Mouse (Mus musculus) neural tube, embryonic 12.5 days (tissue): ENCODE measurements around the gene Ehf. TPM values are rescaled to one million over a fixed set of nuclear protein-coding genes. Genes with fewer than 3 reads are reported as not detected.

Experiments
- ATAC-seq: fragments of 200-750 bp; cut with Nextera tagmentation; 2 replicates; pipeline ENCODE4 v1.8.0; 2017; ENCODE audit warnings: low read depth, mild to moderate bottlenecking, moderate TSS enrichment, moderate library complexity; ENCODE audit not compliant: low FRiP score
- H3K27ac ChIP-seq: fragments of 300-500 bp; sonication (generic); 2 replicates; pipeline ENCODE4 v1.5.1; 2016
- H3K27me3 ChIP-seq: fragments of 300-500 bp; sonication (generic); replicated peaks from 2 replicates; pipeline ENCODE4 v1.6.1; 2016; ENCODE audit warnings: mild to moderate bottlenecking
- H3K36me3 ChIP-seq: fragments of 300-500 bp; sonication (generic); 2 replicates; pipeline ENCODE4 v1.6.1; 2016; ENCODE audit warnings: mild to moderate bottlenecking
- H3K4me1 ChIP-seq: fragments of 300-500 bp; sonication (generic); 2 replicates; pipeline ENCODE4 v1.6.1; 2016
- H3K4me2 ChIP-seq: fragments of 300-500 bp; sonication (generic); replicated peaks from 2 replicates; pipeline ENCODE4 v1.6.1; 2016; ENCODE audit warnings: mild to moderate bottlenecking
- H3K4me3 ChIP-seq: fragments of 300-500 bp; sonication (generic); 2 replicates; pipeline ENCODE4 v1.5.1; 2016
- H3K9ac ChIP-seq: fragments of 300-500 bp; sonication (generic); 2 replicates; pipeline ENCODE4 v1.6.1; 2016; ENCODE audit warnings: mild to moderate bottlenecking
- H3K9me3 ChIP-seq: fragments of 300-500 bp; sonication (generic); 2 replicates; pipeline ENCODE4 v1.6.1; 2016; ENCODE audit warnings: mild to moderate bottlenecking
- WGBS: fragments of 180-500 bp; shearing (Covaris S2); methylation state at CpG from one replicate; pipeline ENCODE4 v1.1.7; 2016; 5-methylcytosine and 5-hydroxymethylcytosine counted together
- polyA plus RNA-seq: library from polyadenylated mRNA; unstranded; fragments of >200 nt; fragmentation: Nextera tagmentation; extraction: Ambion mirVana; gene quantifications from 2 replicates; pipeline ENCODE4 v1.2.1, GENCODE M21; 2016

The Ehf gene
- polyA plus RNA-seq, 1 experiment from 2014 or later: not detected

GRCm38 (mm10) chr2:103290705-103291269 is 12.3 kb downstream of the Ehf start:
- H3K4me1 ChIP-seq: no peaks in the 10 kb centered on the region
- ATAC-seq: no peak
- no peaks in the 10 kb centered on the region for H3K36me3 ChIP-seq
- 23% methylated on average over 2 of the region's 2 CpGs for WGBS
- no peak overlapping the region for H3K4me2 ChIP-seq
- H3K27ac ChIP-seq: no peak overlapping the region
- no peak overlapping the region for H3K4me3 ChIP-seq
- no peak overlapping the region for H3K9ac ChIP-seq
- H3K9me3 ChIP-seq: no peaks in the 10 kb centered on the region
- H3K27me3 ChIP-seq: no peaks in the 10 kb centered on the region

- Histone ChIP-seq H3K36me3 (no peaks in the 10 kb centered on the region), H3K27ac (no peak overlapping the region), H3K4me2 (no peak overlapping the region), H3K9ac (no peak overlapping the region), H3K9me3 (no peaks in the 10 kb centered on the region), H3K4me1 (no peaks in the 10 kb centered on the region), H3K4me3 (no peak overlapping the region), H3K27me3 (no peaks in the 10 kb centered on the region)
- 91% methylated on average over 3 of the region's 3 CpGs for WGBS
- ATAC-seq: no peak
These were observed 12.9 kb downstream of the Ehf start for GRCm38 (mm10) chr2:103290167-103290566.

GRCm38 (mm10) chr2:103289407-103289950 is 13.6 kb downstream of the Ehf start:
- Histone ChIP-seq H3K27ac (no peak overlapping the region), H3K9me3 (no peaks in the 10 kb centered on the region), H3K4me3 (no peak overlapping the region), H3K36me3 (no peaks in the 10 kb centered on the region), H3K27me3 (no peaks in the 10 kb centered on the region), H3K4me1 (no peaks in the 10 kb centered on the region), H3K4me2 (no peak overlapping the region), H3K9ac (no peak overlapping the region)
- 77% methylated on average over 7 of the region's 7 CpGs for WGBS
- no peak for ATAC-seq

GRCm38 (mm10) chr2:103287716-103288115 is 15.4 kb downstream of the Ehf start:
- Histone ChIP-seq H3K9ac (no peak overlapping the region), H3K4me2 (no peak overlapping the region), H3K4me3 (no peak overlapping the region), H3K27me3 (no peaks in the 10 kb centered on the region), H3K36me3 (no peaks in the 10 kb centered on the region), H3K27ac (no peak overlapping the region), H3K4me1 (no peaks in the 10 kb centered on the region), H3K9me3 (no peaks in the 10 kb centered on the region)
- no peak for ATAC-seq
- 72% methylated on average over 5 of the region's 5 CpGs for WGBS

- no peaks in the 10 kb centered on the region for H3K27me3 ChIP-seq
- no peak overlapping the region for H3K4me3 ChIP-seq
- no peaks in the 10 kb centered on the region for H3K4me1 ChIP-seq
- H3K4me2 ChIP-seq: no peak overlapping the region
- no peaks in the 10 kb centered on the region for H3K36me3 ChIP-seq
- no peak overlapping the region for H3K27ac ChIP-seq
- no peaks in the 10 kb centered on the region for H3K9me3 ChIP-seq
- H3K9ac ChIP-seq: no peak overlapping the region
- WGBS: 23% methylated on average over 2 of the region's 2 CpGs
- ATAC-seq: no peak
These were observed 17.5 kb downstream of the Ehf start for GRCm38 (mm10) chr2:103285561-103285960.

- H3K4me3 ChIP-seq: no peak overlapping the region
- H3K9ac ChIP-seq: no peak overlapping the region
- H3K27ac ChIP-seq: no peak overlapping the region
- no peaks in the 10 kb centered on the region for H3K4me1 ChIP-seq
- no peaks in the 10 kb centered on the region for H3K9me3 ChIP-seq
- ATAC-seq: no peak
- 86% methylated on average over 8 of the region's 8 CpGs for WGBS
- H3K4me2 ChIP-seq: no peak overlapping the region
- no peaks in the 10 kb centered on the region for H3K27me3 ChIP-seq
- no peaks in the 10 kb centered on the region for H3K36me3 ChIP-seq
These were observed 19.3 kb downstream of the Ehf start for GRCm38 (mm10) chr2:103283730-103284129.

GRCm38 (mm10) chr2:103282184-103282750 is 20.8 kb downstream of the Ehf start:
- no peaks in the 10 kb centered on the region for H3K9me3 ChIP-seq
- 72% methylated on average over 8 of the region's 8 CpGs for WGBS
- no peak overlapping the region for H3K9ac ChIP-seq
- H3K4me3 ChIP-seq: no peak overlapping the region
- H3K27ac ChIP-seq: no peak overlapping the region
- H3K4me1 ChIP-seq: no peaks in the 10 kb centered on the region
- no peaks in the 10 kb centered on the region for H3K36me3 ChIP-seq
- no peak for ATAC-seq
- H3K27me3 ChIP-seq: no peaks in the 10 kb centered on the region
- H3K4me2 ChIP-seq: no peak overlapping the region

- H3K36me3 ChIP-seq: no peaks in the 10 kb centered on the region
- H3K9me3 ChIP-seq: no peaks in the 10 kb centered on the region
- H3K4me1 ChIP-seq: no peaks in the 10 kb centered on the region
- ATAC-seq: no peak
- H3K4me3 ChIP-seq: no peak overlapping the region
- H3K27ac ChIP-seq: no peak overlapping the region
- H3K9ac ChIP-seq: no peak overlapping the region
- WGBS: 84% methylated on average over 1 of the region's 1 CpGs
- no peaks in the 10 kb centered on the region for H3K27me3 ChIP-seq
- no peak overlapping the region for H3K4me2 ChIP-seq
These were observed 23.2 kb downstream of the Ehf start for GRCm38 (mm10) chr2:103279927-103280326.

GRCm38 (mm10) chr2:103278476-103278875 is 24.6 kb downstream of the Ehf start:
- WGBS: 84% methylated on average over 1 of the region's 1 CpGs
- no peaks in the 10 kb centered on the region for H3K27me3 ChIP-seq
- H3K4me1 ChIP-seq: no peaks in the 10 kb centered on the region
- H3K4me2 ChIP-seq: no peak overlapping the region
- no peaks in the 10 kb centered on the region for H3K9me3 ChIP-seq
- H3K27ac ChIP-seq: no peak overlapping the region
- no peaks in the 10 kb centered on the region for H3K36me3 ChIP-seq
- H3K4me3 ChIP-seq: no peak overlapping the region
- H3K9ac ChIP-seq: no peak overlapping the region
- ATAC-seq: no peak

GRCm38 (mm10) chr2:103277794-103278193 is 25.3 kb downstream of the Ehf start:
- H3K4me1 ChIP-seq: no peaks in the 10 kb centered on the region
- H3K27me3 ChIP-seq: no peaks in the 10 kb centered on the region
- ATAC-seq: no peak
- no peak overlapping the region for H3K9ac ChIP-seq
- no peaks in the 10 kb centered on the region for H3K9me3 ChIP-seq
- H3K36me3 ChIP-seq: no peaks in the 10 kb centered on the region
- H3K27ac ChIP-seq: no peak overlapping the region
- H3K4me2 ChIP-seq: no peak overlapping the region
- 70% methylated on average over 1 of the region's 1 CpGs for WGBS
- no peak overlapping the region for H3K4me3 ChIP-seq

GRCm38 (mm10) chr2:103275316-103275960 is 27.6 kb downstream of the Ehf start:
- Histone ChIP-seq H3K4me1 (no peaks in the 10 kb centered on the region), H3K27ac (no peak overlapping the region), H3K36me3 (no peaks in the 10 kb centered on the region), H3K9ac (no peak overlapping the region), H3K4me2 (no peak overlapping the region), H3K4me3 (no peak overlapping the region), H3K27me3 (no peaks in the 10 kb centered on the region), H3K9me3 (no peaks in the 10 kb centered on the region)
- ATAC-seq: no peak
- 87% methylated on average over 6 of the region's 6 CpGs for WGBS

GRCm38 (mm10) chr2:103274803-103275202 is 28.3 kb downstream of the Ehf start:
- H3K9me3 ChIP-seq: no peaks in the 10 kb centered on the region
- no peak overlapping the region for H3K4me3 ChIP-seq
- no peaks in the 10 kb centered on the region for H3K36me3 ChIP-seq
- 97% methylated on average over 2 of the region's 2 CpGs for WGBS
- H3K9ac ChIP-seq: no peak overlapping the region
- no peaks in the 10 kb centered on the region for H3K27me3 ChIP-seq
- H3K4me1 ChIP-seq: no peaks in the 10 kb centered on the region
- no peak overlapping the region for H3K4me2 ChIP-seq
- no peak for ATAC-seq
- no peak overlapping the region for H3K27ac ChIP-seq

- 90% methylated on average over 1 of the region's 1 CpGs for WGBS
- no peak for ATAC-seq
- H3K4me2 ChIP-seq: no peak overlapping the region
- H3K27me3 ChIP-seq: no peaks in the 10 kb centered on the region
- no peak overlapping the region for H3K27ac ChIP-seq
- H3K4me3 ChIP-seq: no peak overlapping the region
- no peaks in the 10 kb centered on the region for H3K4me1 ChIP-seq
- H3K9ac ChIP-seq: no peak overlapping the region
- no peaks in the 10 kb centered on the region for H3K9me3 ChIP-seq
- no peaks in the 10 kb centered on the region for H3K36me3 ChIP-seq
These were observed 28.8 kb downstream of the Ehf start for GRCm38 (mm10) chr2:103274270-103274669.
